Mouse (Mus musculus): ENCODE measurements around the gene Oxld1.

DNA sequence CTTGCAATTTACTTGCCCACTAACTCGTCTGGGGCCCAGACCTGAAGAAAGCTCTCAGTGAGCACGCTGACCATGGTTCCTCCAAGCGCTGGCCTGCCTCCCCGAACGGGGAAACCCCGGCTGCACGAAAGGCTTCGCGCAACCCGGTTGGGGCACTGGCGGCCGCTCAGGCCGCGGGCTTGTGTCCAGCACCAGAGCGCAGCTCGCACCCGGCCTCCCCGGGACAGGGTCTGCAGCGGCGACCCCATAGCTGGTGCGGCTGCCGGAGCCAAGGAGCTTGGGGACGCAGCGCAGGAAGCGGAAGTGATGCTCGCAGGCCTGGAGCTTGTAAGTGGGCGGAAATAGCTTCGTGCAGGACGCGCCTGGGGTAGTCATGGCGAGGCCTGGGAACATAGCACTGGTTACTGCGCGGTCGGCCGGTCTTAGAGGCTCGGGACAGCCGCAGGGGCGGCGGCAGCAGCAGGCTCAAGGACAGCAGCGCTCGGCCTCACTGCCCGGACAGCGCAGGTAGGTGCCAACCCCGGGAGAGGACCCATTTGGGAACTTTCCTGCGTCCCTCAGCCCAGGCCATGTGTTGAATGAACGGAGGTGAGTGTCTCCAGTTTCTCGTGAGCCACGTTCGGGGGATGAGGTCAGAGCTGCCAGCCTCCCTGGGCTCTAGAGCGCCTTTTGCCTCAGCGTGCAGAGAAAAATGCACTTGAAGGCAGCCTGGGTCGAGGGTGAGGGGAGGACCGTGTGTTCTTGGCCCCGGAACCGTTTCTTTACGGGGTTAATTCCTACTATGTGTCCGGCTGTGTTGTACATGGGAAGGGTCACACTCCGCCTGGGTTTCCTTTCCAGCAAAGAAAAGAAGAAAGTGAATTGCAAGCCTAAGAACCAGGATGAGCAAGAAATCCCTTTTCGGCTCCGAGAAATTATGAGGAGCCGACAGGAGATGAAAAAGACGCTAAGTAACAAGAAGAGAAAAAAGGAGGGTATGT, at the start of gene Oxld1, which contains the start of gene Ccdc137:
- TF ChIP-seq CTCF (IDR thresholded peaks at IDR 0.05; ENCODE audit: low read depth) (no peak), EP300 (IDR thresholded peaks at IDR 0.05; ENCODE audit: low read depth) (no peak)
